Mouse (Mus musculus): ENCODE results near the gene Samd4. TPM values are rescaled to one million over a fixed set of nuclear protein-coding genes. Genes with fewer than 3 reads are reported as not detected.

The Samd4 gene
- polyA plus RNA-seq, 1 experiment from 2014 or later = 6.3 TPM

GRCm38 (mm10) chr14:46853677-46854076 lies 29.0 kb upstream of the Samd4 start:
- ATAC-seq = peak; percentile 92

GRCm38 (mm10) chr14:46862922-46863321 lies 19.7 kb upstream of the Samd4 start:
- Histone ChIP-seq H3K9ac (replicated peaks; ENCODE audit: low read depth) (no peak overlapping the region), H3K36me3 (ENCODE audit: insufficient read depth, low read length) (no peaks in the 10 kb centered on the region), H3K4me2 (replicated peaks; ENCODE audit: low read depth, low read length) (no peak overlapping the region), H3K4me3 (ENCODE audit: low read depth, low read length) (no peak overlapping the region), H3K27ac (ENCODE audit: low read length) (no peak overlapping the region), H3K27me3 (replicated peaks; ENCODE audit: insufficient read depth, low read length) (no peaks in the 10 kb centered on the region), H3K9me3 (ENCODE audit: low read length) (no peaks in the 10 kb centered on the region), H3K4me1 (ENCODE audit: insufficient read depth, low read depth, low read length) (no peaks in the 10 kb centered on the region)
- no peak for TF ChIP-seq CTCF (IDR thresholded peaks at IDR 0.05)
- ATAC-seq = no peak
- WGBS = 82% methylated on average over 5 of the region's 5 CpGs
- DNase-seq (ENCODE audit: low spot score) = no peak

More at GRCm38 (mm10) chr14:46853677-46854076, 29.0 kb upstream of the Samd4 start:
- no peak overlapping the region for H3K4me3 ChIP-seq (ENCODE audit: low read depth, low read length)
- WGBS = 48% methylated on average over 11 of the region's 11 CpGs
- no peak overlapping the region for H3K9ac ChIP-seq (replicated peaks; ENCODE audit: low read depth)
- H3K27ac ChIP-seq (ENCODE audit: low read length) = peak overlapping the region; percentile 27; the same call in 1 of the 2 replicates
- H3K36me3 ChIP-seq (ENCODE audit: insufficient read depth, low read length) = no peaks in the 10 kb centered on the region
- TF ChIP-seq CTCF (IDR thresholded peaks at IDR 0.05) = no peak
- no peak for TF ChIP-seq EP300 (IDR thresholded peaks at IDR 0.05)
- no peaks in the 10 kb centered on the region for H3K27me3 ChIP-seq (replicated peaks; ENCODE audit: insufficient read depth, low read length)
- no peaks in the 10 kb centered on the region for H3K9me3 ChIP-seq (ENCODE audit: low read length)
- peak overlapping the region; percentile 36 for H3K4me2 ChIP-seq (replicated peaks; ENCODE audit: low read depth, low read length)
- peak; percentile 72 for DNase-seq (ENCODE audit: low spot score)
- H3K4me1 ChIP-seq (ENCODE audit: insufficient read depth, low read depth, low read length) = no peaks in the 10 kb centered on the region

GRCm38 (mm10) chr14:46880935-46881334 lies 1.7 kb upstream of the Samd4 start:
- WGBS = 9% methylated on average over 10 of the region's 10 CpGs
- no peak overlapping the region for H3K27ac ChIP-seq (ENCODE audit: low read length)
- H3K4me1 ChIP-seq (ENCODE audit: insufficient read depth, low read depth, low read length) = 0 out of 2 replicates have a peak, but pooled peaks cover 2% of the 10 kb centered on the region
- DNase-seq (ENCODE audit: low spot score) (peak; percentile 82), ATAC-seq (no peak)
- no peaks in the 10 kb centered on the region for H3K9me3 ChIP-seq (ENCODE audit: low read length)
- no peak for TF ChIP-seq EP300 (IDR thresholded peaks at IDR 0.05)
- peak; percentile 89 for TF ChIP-seq CTCF (IDR thresholded peaks at IDR 0.05)
- peak overlapping the region; percentile 97; the same call in 1 of the 2 replicates for H3K4me2 ChIP-seq (replicated peaks; ENCODE audit: low read depth, low read length)
- no peak overlapping the region for H3K4me3 ChIP-seq (ENCODE audit: low read depth, low read length)
- H3K36me3 ChIP-seq (ENCODE audit: insufficient read depth, low read length) = no peaks in the 10 kb centered on the region
- H3K27me3 ChIP-seq (replicated peaks; ENCODE audit: insufficient read depth, low read length) = no peaks in the 10 kb centered on the region
- no peak overlapping the region for H3K9ac ChIP-seq (replicated peaks; ENCODE audit: low read depth)

GRCm38 (mm10) chr14:46881581-46882430 lies 848 bp upstream of the Samd4 start:
- Histone ChIP-seq H3K9me3 (ENCODE audit: low read length) (no peaks in the 10 kb centered on the region), H3K4me1 (ENCODE audit: insufficient read depth, low read depth, low read length) (0 out of 2 replicates have a peak, but pooled peaks cover 6% of the 10 kb centered on the region), H3K36me3 (ENCODE audit: insufficient read depth, low read length) (no peaks in the 10 kb centered on the region), H3K27me3 (replicated peaks; ENCODE audit: insufficient read depth, low read length) (no peaks in the 10 kb centered on the region), H3K9ac (replicated peaks; ENCODE audit: low read depth) (peak overlapping the region; percentile 36; the same call in 1 of the 2 replicates), H3K27ac (ENCODE audit: low read length) (peak overlapping the region; percentile 84), H3K4me3 (ENCODE audit: low read depth, low read length) (peak overlapping the region; percentile 67), H3K4me2 (replicated peaks; ENCODE audit: low read depth, low read length) (peak overlapping the region; percentile 97)
- TF ChIP-seq EP300 (IDR thresholded peaks at IDR 0.05) (no peak), CTCF (IDR thresholded peaks at IDR 0.05) (no peak)
- WGBS = 12% methylated on average over 39 of the region's 40 CpGs
- ATAC-seq = peak; percentile 18
- DNase-seq (ENCODE audit: low spot score) = peak; percentile 26

- Histone ChIP-seq H3K4me1 (ENCODE audit: insufficient read depth, low read depth, low read length) (0 out of 2 replicates have a peak, but pooled peaks cover 6% of the 10 kb centered on the region), H3K9ac (replicated peaks; ENCODE audit: low read depth) (peak overlapping the region; percentile 72), H3K27ac (ENCODE audit: low read length) (peak overlapping the region; percentile 84), H3K4me3 (ENCODE audit: low read depth, low read length) (peak overlapping the region; percentile 67), H3K4me2 (replicated peaks; ENCODE audit: low read depth, low read length) (peak overlapping the region; percentile 97), H3K9me3 (ENCODE audit: low read length) (no peaks in the 10 kb centered on the region), H3K27me3 (replicated peaks; ENCODE audit: insufficient read depth, low read length) (no peaks in the 10 kb centered on the region), H3K36me3 (ENCODE audit: insufficient read depth, low read length) (no peaks in the 10 kb centered on the region)
- TF ChIP-seq EP300 (IDR thresholded peaks at IDR 0.05) = no peak
- TF ChIP-seq CTCF (IDR thresholded peaks at IDR 0.05) = peak; percentile 33
- peak; percentile 7 for ATAC-seq
- under 1% methylated on average over 65 of the region's 70 CpGs for WGBS
- DNase-seq (ENCODE audit: low spot score) = peak; percentile 73
Observed at GRCm38 (mm10) chr14:46883068-46883870, 615 bp downstream of the Samd4 start.
